Mouse (Mus musculus) stomach, embryonic 16.5 days (tissue): ENCODE data around the gene Llgl2. TPM values are rescaled to one million over a fixed set of nuclear protein-coding genes. Genes with fewer than 3 reads are reported as not detected.

ENCODE experiments used
- ATAC-seq: fragments of 200-750 bp; cut with Nextera tagmentation; 2 replicates; pipeline ENCODE4 v1.8.0; 2017; ENCODE audit warnings: moderate number of reproducible peaks, moderate TSS enrichment; ENCODE audit not compliant: insufficient read depth, low FRiP score
- H3K27ac ChIP-seq: fragments of 300-500 bp; sonication (generic); 2 replicates; pipeline ENCODE4 v1.5.1; 2014; ENCODE audit warnings: low read length
- H3K27me3 ChIP-seq: fragments of 300-500 bp; sonication (generic); 2 replicates; pipeline ENCODE4 v1.6.1; 2014; ENCODE audit warnings: low read length, control low read depth, mixed read lengths; ENCODE audit not compliant: control insufficient read depth, insufficient read depth
- H3K36me3 ChIP-seq: fragments of 300-500 bp; sonication (generic); 2 replicates; pipeline ENCODE4 v1.6.1; 2014; ENCODE audit warnings: low read length; ENCODE audit not compliant: control insufficient read depth, insufficient read depth
- H3K4me1 ChIP-seq: fragments of 300-500 bp; sonication (generic); 2 replicates; pipeline ENCODE4 v1.6.1; 2014; ENCODE audit warnings: low read length, control low read depth, mixed read lengths; ENCODE audit not compliant: control insufficient read depth, insufficient read depth
- H3K4me2 ChIP-seq: fragments of 300-500 bp; sonication (generic); 2 replicates; pipeline ENCODE4 v1.6.1; 2014; ENCODE audit warnings: low read depth, low read length, mixed read lengths
- H3K4me3 ChIP-seq: fragments of 300-500 bp; sonication (generic); replicated peaks from 2 replicates; pipeline ENCODE4 v1.5.1; 2014; ENCODE audit warnings: mild to moderate bottlenecking, low read length
- H3K9ac ChIP-seq: fragments of 300-500 bp; sonication (generic); 2 replicates; pipeline ENCODE4 v1.6.1; 2014; ENCODE audit warnings: low read length
- H3K9me3 ChIP-seq: fragments of 300-500 bp; sonication (generic); replicated peaks from 2 replicates; pipeline ENCODE4 v1.6.1; 2016; ENCODE audit warnings: low read length, control low read depth; ENCODE audit not compliant: control insufficient read depth
- WGBS: fragments of 180-500 bp; shearing (Covaris S2); extraction: QIAGEN DNeasy Blood & Tissue Kit; methylation state at CpG from one replicate; pipeline ENCODE4 v1.1.7; 2014; 5-methylcytosine and 5-hydroxymethylcytosine counted together
- polyA plus RNA-seq: library from polyadenylated mRNA; unstranded; fragments of >200 nt; fragmentation: Nextera tagmentation; extraction: Ambion mirVana; gene quantifications from 2 replicates; pipeline ENCODE4 v1.2.1, GENCODE M21; 2015

Llgl2 gene
- polyA plus RNA-seq, 1 experiment from 2014 or later, result 65.6 TPM

DNA sequence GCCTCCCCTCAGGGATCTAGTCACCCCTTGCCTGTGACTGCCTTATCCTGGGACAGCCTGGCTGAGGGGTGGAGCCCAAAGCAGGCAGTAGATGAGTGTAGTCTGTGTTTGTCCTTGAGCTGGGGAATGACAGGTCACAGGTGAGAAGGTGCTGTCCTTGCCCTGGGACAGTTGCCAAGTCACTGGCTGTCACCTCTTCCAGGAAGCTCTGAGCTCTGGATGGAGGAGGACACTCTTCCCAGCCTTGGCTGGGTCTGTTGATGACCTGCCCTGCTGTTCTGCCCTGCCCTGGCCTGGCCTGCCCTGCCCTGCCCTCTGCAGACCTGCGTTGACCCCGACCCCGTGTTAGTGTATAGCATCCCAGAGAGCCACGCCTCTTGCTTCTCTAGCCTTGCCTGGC, 48.6 kb downstream of the Llgl2 start:
- no peak overlapping the region for H3K4me2 ChIP-seq
- no peak overlapping the region for H3K4me3 ChIP-seq
- no peaks in the 10 kb centered on the region for H3K36me3 ChIP-seq
- no peaks in the 10 kb centered on the region for H3K27me3 ChIP-seq
- 0 out of 2 replicates have a peak, but pooled peaks cover 4% of the 10 kb centered on the region for H3K4me1 ChIP-seq
- 46% methylated on average over 4 of the region's 4 CpGs for WGBS
- no peaks in the 10 kb centered on the region for H3K9me3 ChIP-seq
- no peak for ATAC-seq
- no peak overlapping the region for H3K9ac ChIP-seq
- no peak overlapping the region for H3K27ac ChIP-seq

DNA sequence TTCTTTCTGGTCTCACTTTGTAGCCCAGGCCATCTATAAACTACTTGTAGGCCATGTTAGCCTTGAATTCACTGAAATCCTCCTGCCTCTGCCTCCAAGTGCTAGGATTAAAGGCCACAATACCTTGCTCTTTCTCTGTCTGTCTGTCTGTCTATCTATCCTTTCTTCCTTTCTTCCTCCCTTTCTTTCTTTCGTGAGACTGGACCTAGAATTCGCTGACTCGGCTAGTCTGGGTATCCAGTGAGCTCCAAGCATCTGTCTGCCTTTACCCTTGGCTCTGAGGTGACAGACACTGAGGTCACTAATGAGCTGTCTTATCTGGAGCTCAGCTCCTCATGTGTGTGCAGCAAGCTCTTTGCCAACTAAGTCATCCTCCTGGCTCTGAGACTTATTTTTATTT, 52.1 kb downstream of the Llgl2 start:
- H3K4me1 ChIP-seq, result 0 out of 2 replicates have a peak, but pooled peaks cover 6% of the 10 kb centered on the region
- H3K27me3 ChIP-seq, result no peaks in the 10 kb centered on the region
- H3K36me3 ChIP-seq, result no peaks in the 10 kb centered on the region
- H3K4me2 ChIP-seq, result no peak overlapping the region
- no peak overlapping the region for H3K27ac ChIP-seq
- H3K4me3 ChIP-seq, result no peak overlapping the region
- WGBS, result 87% methylated on average over 3 of the region's 3 CpGs
- no peak for ATAC-seq
- H3K9ac ChIP-seq, result no peak overlapping the region
- no peaks in the 10 kb centered on the region for H3K9me3 ChIP-seq

DNA sequence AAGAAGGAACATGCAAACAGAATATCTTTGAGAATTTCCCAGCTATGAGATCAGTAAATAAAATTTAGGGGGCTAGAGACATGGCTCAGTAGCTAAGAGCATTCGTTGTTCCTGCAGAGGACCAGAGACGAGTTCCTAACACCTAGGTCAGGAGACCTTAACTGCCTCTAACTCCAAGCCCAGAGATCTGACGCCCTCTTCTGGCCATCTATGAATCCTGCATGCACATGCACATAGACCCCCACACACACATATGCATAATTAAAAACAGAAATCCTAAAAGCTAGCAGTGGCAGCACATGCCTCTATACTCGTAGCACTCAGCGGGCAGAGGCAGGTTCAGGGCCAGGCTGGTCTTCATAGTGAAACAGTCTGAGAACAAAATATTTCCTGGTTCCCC, 52.6 kb downstream of the Llgl2 start:
- Histone ChIP-seq H3K27me3 (no peaks in the 10 kb centered on the region), H3K4me2 (no peak overlapping the region), H3K4me1 (0 out of 2 replicates have a peak, but pooled peaks cover 6% of the 10 kb centered on the region), H3K36me3 (no peaks in the 10 kb centered on the region), H3K9ac (no peak overlapping the region), H3K27ac (peak overlapping the region; percentile 58; the same call in 1 of the 2 replicates), H3K9me3 (no peaks in the 10 kb centered on the region), H3K4me3 (no peak overlapping the region)
- 79% methylated on average over 5 of the region's 5 CpGs for WGBS
- ATAC-seq, result no peak

DNA sequence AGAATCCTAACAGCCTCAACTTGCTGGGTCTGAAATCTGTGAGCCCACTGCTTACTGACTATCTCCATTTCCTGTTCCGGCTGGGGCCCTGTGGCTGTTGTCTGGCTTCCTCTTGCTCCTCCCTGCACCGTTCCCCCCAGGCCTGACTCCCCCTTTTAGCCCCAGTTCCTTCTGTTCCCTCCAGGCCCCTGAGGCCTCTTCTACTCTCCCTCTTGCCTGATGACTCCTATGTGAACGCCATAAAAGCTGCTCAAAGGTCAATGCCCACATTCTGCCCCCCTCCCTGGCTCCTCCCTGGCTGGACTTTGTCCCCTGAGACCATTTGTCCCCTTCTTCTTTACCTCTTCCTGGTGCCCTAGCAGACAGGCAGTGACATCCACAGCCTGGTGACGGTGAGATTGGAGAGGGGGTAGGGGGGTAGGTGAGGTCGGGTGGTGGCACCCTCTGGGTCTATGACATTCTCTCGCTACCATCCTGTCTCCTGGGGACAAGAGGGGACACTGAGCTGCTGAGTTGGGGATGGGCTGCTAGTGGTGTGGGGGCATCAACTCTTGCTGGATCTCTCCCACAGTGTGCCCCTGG, 53.4 kb downstream of the Llgl2 start:
- no peaks in the 10 kb centered on the region for H3K9me3 ChIP-seq
- no peaks in the 10 kb centered on the region for H3K36me3 ChIP-seq
- H3K27me3 ChIP-seq, result no peaks in the 10 kb centered on the region
- peak overlapping the region; percentile 5; the same call in 1 of the 2 replicates for H3K4me3 ChIP-seq
- H3K4me2 ChIP-seq, result no peak overlapping the region
- WGBS, result 42% methylated on average over 6 of the region's 6 CpGs
- H3K4me1 ChIP-seq, result 0 out of 2 replicates have a peak, but pooled peaks cover 4% of the 10 kb centered on the region
- peak; percentile 71 for ATAC-seq
- peak overlapping the region; percentile 58 for H3K27ac ChIP-seq
- peak overlapping the region; percentile 31; the same call in 1 of the 2 replicates for H3K9ac ChIP-seq

DNA sequence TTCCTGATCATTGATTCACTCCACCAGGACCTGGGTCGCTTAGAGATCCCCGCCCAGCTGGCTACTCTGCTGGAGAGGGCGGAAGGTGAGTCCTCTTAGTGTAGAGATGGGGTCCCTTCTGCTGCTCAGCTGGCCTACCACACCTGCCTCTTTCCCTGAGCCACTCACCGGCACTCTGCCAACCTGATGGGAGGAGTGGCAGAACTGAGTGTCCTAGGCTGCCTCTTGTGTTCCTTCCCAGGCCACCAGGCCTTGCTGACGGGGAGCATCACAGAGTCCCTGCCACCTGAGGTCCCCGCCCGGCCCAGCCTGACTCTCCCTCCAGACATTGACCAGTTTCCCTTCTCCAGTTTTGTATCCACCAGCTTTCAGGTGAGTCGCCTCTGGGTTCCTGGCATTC, 54.2 kb downstream of the Llgl2 start:
- H3K4me3 ChIP-seq, result peak overlapping the region; percentile 5; the same call in 1 of the 2 replicates
- 0 out of 2 replicates have a peak, but pooled peaks cover 3% of the 10 kb centered on the region for H3K4me1 ChIP-seq
- ATAC-seq, result no peak
- 0 out of 2 replicates have a peak overlapping the region, but pooled peaks have one; percentile 40 for H3K9ac ChIP-seq
- H3K9me3 ChIP-seq, result no peaks in the 10 kb centered on the region
- H3K36me3 ChIP-seq, result no peaks in the 10 kb centered on the region
- H3K27me3 ChIP-seq, result no peaks in the 10 kb centered on the region
- H3K4me2 ChIP-seq, result no peak overlapping the region
- H3K27ac ChIP-seq, result peak overlapping the region; percentile 47
- 65% methylated on average over 8 of the region's 8 CpGs for whole genome bisulfite sequencing

DNA sequence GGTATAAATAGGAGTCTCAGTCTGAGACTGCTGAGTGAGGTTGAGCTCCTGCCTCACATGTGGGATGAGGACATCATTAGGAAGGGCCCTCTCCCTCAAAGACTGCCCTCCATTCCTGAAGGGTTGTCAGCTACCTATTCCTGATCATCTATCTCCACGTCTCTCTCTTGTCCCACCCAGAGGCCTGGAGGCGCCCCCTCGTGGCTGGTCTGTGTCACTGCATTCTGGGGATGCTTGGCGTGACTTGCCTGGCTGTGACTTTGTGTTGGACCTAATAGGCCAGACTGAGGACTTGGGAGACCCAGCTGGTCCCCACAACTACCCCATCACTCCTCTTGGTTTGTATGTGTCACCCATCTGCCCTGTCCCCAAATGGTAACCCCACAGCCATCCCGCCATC, 57.2 kb downstream of the Llgl2 start:
- H3K36me3 ChIP-seq, result no peaks in the 10 kb centered on the region
- no peak for ATAC-seq
- 25% methylated on average over 5 of the region's 5 CpGs for WGBS

DNA sequence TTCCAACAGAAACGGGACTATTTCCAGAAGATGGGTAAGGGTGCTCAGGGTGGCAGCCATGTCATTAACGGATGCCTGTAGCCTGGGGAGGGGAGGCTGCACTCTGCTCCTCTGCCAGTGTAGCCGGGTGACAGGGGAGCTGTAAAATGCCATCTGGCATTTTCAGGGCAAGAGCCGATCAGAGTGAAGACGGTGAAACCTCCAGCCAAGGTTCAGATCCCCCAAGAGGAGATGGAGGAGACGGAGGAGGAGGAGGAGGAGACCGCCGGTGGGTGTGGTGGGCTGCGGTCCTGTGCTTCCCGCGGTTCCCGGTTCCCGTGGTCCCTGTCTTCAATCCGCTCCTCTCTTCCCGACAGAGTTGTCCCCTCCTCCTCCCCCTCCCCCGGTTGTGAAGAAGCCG, 59.4 kb downstream of the Llgl2 start:
- H3K9me3 ChIP-seq, result no peaks in the 10 kb centered on the region
- no peak overlapping the region for H3K27ac ChIP-seq
- no peaks in the 10 kb centered on the region for H3K27me3 ChIP-seq
- H3K4me2 ChIP-seq, result no peak overlapping the region
- ATAC-seq, result no peak
- no peak overlapping the region for H3K9ac ChIP-seq
- H3K4me1 ChIP-seq, result 0 out of 2 replicates have a peak, but pooled peaks cover 3% of the 10 kb centered on the region
- H3K4me3 ChIP-seq, result no peak overlapping the region
- WGBS, result 37% methylated on average over 15 of the region's 17 CpGs
- no peaks in the 10 kb centered on the region for H3K36me3 ChIP-seq

More for the DNA sequence above, 57.2 kb downstream of the Llgl2 start:
- Histone ChIP-seq H3K9ac (no peak overlapping the region), H3K4me2 (no peak overlapping the region), H3K4me3 (no peak overlapping the region), H3K27ac (no peak overlapping the region), H3K9me3 (no peaks in the 10 kb centered on the region), H3K27me3 (no peaks in the 10 kb centered on the region), H3K4me1 (0 out of 2 replicates have a peak, but pooled peaks cover 3% of the 10 kb centered on the region)

DNA sequence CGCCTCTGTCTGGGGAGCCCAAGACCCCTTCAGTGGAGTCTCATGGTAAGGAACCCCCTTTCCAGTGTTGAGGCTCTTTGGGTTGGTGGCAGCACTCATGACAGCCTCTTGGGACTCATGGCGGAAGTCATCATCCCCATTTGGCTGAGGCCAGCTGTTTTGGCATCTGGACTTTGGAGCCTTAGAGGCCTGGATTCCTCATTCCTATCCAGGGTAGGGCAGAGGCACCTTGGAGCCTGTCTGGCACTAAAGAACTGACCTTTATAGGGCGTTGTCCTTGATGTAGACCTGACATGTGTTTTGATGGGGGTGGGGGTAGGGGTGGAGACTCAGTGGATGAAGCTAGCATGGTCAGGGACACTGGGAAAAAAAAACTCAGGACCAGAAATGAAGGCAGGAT, 60.5 kb downstream of the Llgl2 start:
- no peak overlapping the region for H3K27ac ChIP-seq
- ATAC-seq, result peak; percentile 45; the same call in 1 of the 2 replicates
- H3K4me2 ChIP-seq, result no peak overlapping the region
- no peaks in the 10 kb centered on the region for H3K27me3 ChIP-seq
- 0 out of 2 replicates have a peak, but pooled peaks cover 3% of the 10 kb centered on the region for H3K4me1 ChIP-seq
- 86% methylated on average over 3 of the region's 3 CpGs for WGBS
- no peak overlapping the region for H3K4me3 ChIP-seq
- no peak overlapping the region for H3K9ac ChIP-seq
- no peaks in the 10 kb centered on the region for H3K9me3 ChIP-seq
- H3K36me3 ChIP-seq, result no peaks in the 10 kb centered on the region

DNA sequence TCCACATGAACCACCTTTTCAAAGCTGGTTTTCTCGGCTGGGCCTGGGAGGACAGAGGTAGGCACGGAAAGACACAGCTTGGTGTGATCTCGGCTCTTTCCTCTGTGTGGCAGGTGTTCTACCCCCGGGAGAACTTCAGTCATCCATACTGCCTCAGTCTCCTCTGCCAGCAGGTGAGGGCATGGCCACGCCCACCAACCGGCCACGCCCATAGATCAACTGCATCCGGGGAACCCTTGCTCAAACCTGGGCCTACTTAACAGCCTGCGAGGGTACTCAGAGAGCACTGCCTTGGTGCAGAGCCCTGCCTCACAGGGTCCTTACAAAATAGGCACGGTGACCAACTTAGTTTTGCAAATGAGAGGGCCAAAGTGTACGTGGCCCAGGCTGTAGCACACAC, 61.4 kb downstream of the Llgl2 start:
- Histone ChIP-seq H3K27ac (no peak overlapping the region), H3K36me3 (no peaks in the 10 kb centered on the region)
- WGBS, result 66% methylated on average over 11 of the region's 11 CpGs

More for the DNA sequence above, 61.4 kb downstream of the Llgl2 start:
- H3K27me3 ChIP-seq, result no peaks in the 10 kb centered on the region
- H3K4me2 ChIP-seq, result no peak overlapping the region
- 0 out of 2 replicates have a peak, but pooled peaks cover under 1% of the 10 kb centered on the region for H3K4me1 ChIP-seq
- H3K4me3 ChIP-seq, result no peak overlapping the region
- no peaks in the 10 kb centered on the region for H3K9me3 ChIP-seq
- no peak overlapping the region for H3K9ac ChIP-seq
- no peak for ATAC-seq
